ENCODE assay signal across 8 mouse cellular contexts in the genomic region with DNA sequence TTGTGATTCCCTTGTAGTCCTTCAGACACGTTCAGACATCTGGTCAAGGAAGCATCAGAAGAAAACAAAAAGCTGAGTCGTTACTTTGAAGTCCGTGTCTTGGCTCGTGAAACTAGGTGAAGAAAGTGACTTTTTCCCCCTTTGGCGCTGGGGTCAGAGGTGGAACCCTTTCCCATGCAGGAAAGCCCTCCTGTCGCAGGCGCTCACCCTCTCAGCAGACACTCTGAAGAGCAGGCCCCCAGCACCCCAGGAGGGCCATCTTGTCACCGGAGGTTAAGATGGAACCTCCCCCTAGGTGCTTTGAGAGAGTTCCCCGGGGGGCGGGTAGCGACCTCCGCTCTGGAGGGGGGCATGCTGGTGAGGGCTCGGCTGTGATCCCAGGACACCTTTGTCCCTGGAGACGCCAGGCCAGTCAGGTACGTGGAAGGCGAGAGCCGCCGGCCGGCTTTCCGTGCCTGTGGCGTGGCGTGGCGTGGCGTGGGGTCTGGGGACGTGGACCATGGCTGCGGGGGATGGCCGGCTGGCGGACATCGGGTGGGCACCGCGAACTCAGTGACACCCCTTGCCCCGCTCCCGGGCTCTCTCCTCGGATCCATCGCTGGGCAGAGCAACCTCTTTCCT. TPM values are rescaled to one million over a fixed set of nuclear protein-coding genes. Genes with fewer than 3 reads are reported as not detected.
DNase-seq lines count a peak whose midpoint lies in the region; ATAC-seq lines count a peak whose summit lies in the region.

No protein-coding gene starts in this region.

- peaks cover 6% of the 10 kb centered on the region for H3K36me3 ChIP-seq in intestine, embryonic 16.5 days (ENCODE audit: control insufficient read depth, insufficient read depth, low read length)
- peaks cover 13% of the 10 kb centered on the region for H3K36me3 ChIP-seq in limb, embryonic 15.5 days
- H3K36me3 ChIP-seq in midbrain, embryonic 15.5 days (replicated peaks): peaks cover 7% of the 10 kb centered on the region

- peaks cover 15% of the 10 kb centered on the region for H3K4me1 ChIP-seq in intestine, embryonic 16.5 days (ENCODE audit: control insufficient read depth, insufficient read depth, low read length)
- H3K4me1 ChIP-seq in limb, embryonic 15.5 days: peaks cover 14% of the 10 kb centered on the region
- H3K4me1 ChIP-seq in midbrain, embryonic 15.5 days: peaks cover 23% of the 10 kb centered on the region

- peak overlapping the region; percentile 95 for H3K27ac ChIP-seq in intestine, embryonic 16.5 days (ENCODE audit: low read length)
- H3K27ac ChIP-seq in limb, embryonic 15.5 days: peak overlapping the region; percentile 97
- H3K27ac ChIP-seq in midbrain, embryonic 15.5 days: peak overlapping the region; percentile 96

- H3K4me2 ChIP-seq in intestine, embryonic 16.5 days (ENCODE audit: low read depth, low read length): peak overlapping the region; percentile 87
- H3K4me2 ChIP-seq in limb, embryonic 15.5 days: peak overlapping the region; percentile 82
- peak overlapping the region; percentile 72 for H3K4me2 ChIP-seq in midbrain, embryonic 15.5 days

- peak overlapping the region; percentile 98 for H3K4me3 ChIP-seq in intestine, embryonic 16.5 days (ENCODE audit: low read length)
- H3K4me3 ChIP-seq in limb, embryonic 15.5 days: peak overlapping the region; percentile 93
- peak overlapping the region; percentile 54 for H3K4me3 ChIP-seq in midbrain, embryonic 15.5 days

- no peaks in the 10 kb centered on the region for H3K27me3 ChIP-seq in intestine, embryonic 16.5 days (replicated peaks; ENCODE audit: control insufficient read depth, insufficient read depth, low read length)
- H3K27me3 ChIP-seq in limb, embryonic 15.5 days: no peaks in the 10 kb centered on the region
- H3K27me3 ChIP-seq in midbrain, embryonic 15.5 days (replicated peaks): no peaks in the 10 kb centered on the region

- peak; percentile 34 for DNase-seq in 3T3-L1 (ENCODE audit: low read depth, low spot score)
- DNase-seq in adrenal gland, adult (ENCODE audit: inconsistent age in 2 of 2, low spot score in 1 of 2): peak; percentile 56 to 85
- peak; percentile 58 for DNase-seq in embryo, embryonic 11 days
- DNase-seq in gastrocnemius, postnatal 4 days (ENCODE audit: low spot score in 2 of 2): peak; percentile 27 to 47
- peak; percentile 48 to 82 for DNase-seq in spleen, postnatal 4 days (ENCODE audit: low spot score in 2 of 2)

- H3K9ac ChIP-seq in intestine, embryonic 16.5 days (ENCODE audit: low read depth, low read length): peak overlapping the region; percentile 100
- peak overlapping the region; percentile 82 for H3K9ac ChIP-seq in limb, embryonic 15.5 days
- H3K9ac ChIP-seq in midbrain, embryonic 15.5 days: peak overlapping the region; percentile 78

- WGBS in intestine, embryonic 16.5 days: under 1% methylated on average over 35 of the region's 35 CpGs
- under 1% methylated on average over 35 of the region's 35 CpGs for WGBS in limb, embryonic 15.5 days
- under 1% methylated on average over 35 of the region's 35 CpGs for WGBS in midbrain, embryonic 15.5 days

- no peak for ATAC-seq in intestine, embryonic 16.5 days
- peak; percentile 36 for ATAC-seq in limb, embryonic 15.5 days (ENCODE audit: insufficient number of reproducible peaks, low FRiP score, low TSS enrichment, low read depth)
- no peak; the same call in 1 of the 2 replicates for ATAC-seq in midbrain, embryonic 15.5 days (replicated peaks)

- no peaks in the 10 kb centered on the region for H3K9me3 ChIP-seq in intestine, embryonic 16.5 days (ENCODE audit: control insufficient read depth, low read length)
- no peaks in the 10 kb centered on the region for H3K9me3 ChIP-seq in limb, embryonic 15.5 days
- H3K9me3 ChIP-seq in midbrain, embryonic 15.5 days: no peaks in the 10 kb centered on the region

RNA-seq across cellular contexts. Expression of gene Tlk2, which starts 2.0 kb away (rescaled TPM):
- total RNA-seq in gastrocnemius, postnatal 4 days (2021): 10 to 100 TPM; 52.1 to 55.8 TPM
- 8.4 and 9.3 TPM in 2 replicates for polyA plus RNA-seq in intestine, embryonic 16.5 days (2015; fragmentation: Nextera tagmentation; extraction: Ambion mirVana)
- polyA plus RNA-seq in limb, embryonic 15.5 days (2015; fragmentation: Nextera tagmentation; extraction: Ambion mirVana): 14.2 and 16.3 TPM in 2 replicates
- 18.8 and 20.9 TPM in 2 replicates for polyA plus RNA-seq in midbrain, embryonic 15.5 days (2015; fragmentation: Nextera tagmentation; extraction: Ambion mirVana)

RNA-seq across cellular contexts. Expression of gene Gm10842, which starts 33.9 kb away (rescaled TPM):
- not detected for total RNA-seq in gastrocnemius, postnatal 4 days (2021)
- polyA plus RNA-seq in intestine, embryonic 16.5 days (2015; fragmentation: Nextera tagmentation; extraction: Ambion mirVana): not detected in 2 replicates
- not detected in 2 replicates for polyA plus RNA-seq in limb, embryonic 15.5 days (2015; fragmentation: Nextera tagmentation; extraction: Ambion mirVana)
- polyA plus RNA-seq in midbrain, embryonic 15.5 days (2015; fragmentation: Nextera tagmentation; extraction: Ambion mirVana): not detected in 2 replicates

RNA-seq across cellular contexts. Expression of gene Mettl2, which starts 54.4 kb away (rescaled TPM):
- 10 to 100 TPM; 16.3 to 17.2 TPM for total RNA-seq in gastrocnemius, postnatal 4 days (2021)
- 31.3 and 34.2 TPM in 2 replicates for polyA plus RNA-seq in intestine, embryonic 16.5 days (2015; fragmentation: Nextera tagmentation; extraction: Ambion mirVana)
- polyA plus RNA-seq in limb, embryonic 15.5 days (2015; fragmentation: Nextera tagmentation; extraction: Ambion mirVana): 37.8 and 38.5 TPM in 2 replicates
- polyA plus RNA-seq in midbrain, embryonic 15.5 days (2015; fragmentation: Nextera tagmentation; extraction: Ambion mirVana): 30.4 and 34.5 TPM in 2 replicates
